Mouse (Mus musculus): ENCODE measurements around the gene Reps2. TPM values are rescaled to one million over a fixed set of nuclear protein-coding genes. Genes with fewer than 3 reads are reported as not detected.

Reps2 gene
- total and polyA plus RNA-seq, 3 experiments, result 2.2 to 2.8 TPM; not detected in 1

GRCm38 (mm10) chrX:162427698-162428097 is 215.8 kb downstream of the Reps2 start:
- Histone ChIP-seq H3K4me3 (ENCODE audit: control insufficient read depth in 1 of 2, insufficient read depth in 1 of 2, low read depth in 2 of 2, low read length in 2 of 2) (no peak overlapping the region), H3K4me1 (ENCODE audit: control insufficient read depth in 1 of 2, insufficient read depth in 2 of 2, low read length in 2 of 2) (no peaks in the 10 kb centered on the region), H3K36me3 (ENCODE audit: control insufficient read depth in 1 of 2, insufficient read depth in 2 of 2, low read length in 2 of 2) (peaks cover 0 to 3% of the 10 kb centered on the region in 2 experiments; a peak in 1 of 4 replicates), H3K27me3 (ENCODE audit: control insufficient read depth in 1 of 2, insufficient read depth in 2 of 2, low read length in 2 of 2) (no peaks in the 10 kb centered on the region), H3K27ac (ENCODE audit: control insufficient read depth, low read depth, low read length) (no peak overlapping the region), H3K79me2 (ENCODE audit: control insufficient read depth, insufficient read depth, low read length, poor library complexity) (no peaks in the 10 kb centered on the region), H3K9me3 (replicated peaks; ENCODE audit: insufficient read depth, low read length) (no peaks in the 10 kb centered on the region), H3K9ac (ENCODE audit: control insufficient read depth, low read depth, low read length, poor library complexity, severe bottlenecking) (no peak overlapping the region)
- DNase-seq (ENCODE audit: low read depth, low spot score), result no peak
- no peak for TF ChIP-seq MXI1 (IDR thresholded peaks at IDR 0.05; ENCODE audit: low read depth, low read length)
- no peak for TF ChIP-seq HCFC1 (IDR thresholded peaks at IDR 0.05; ENCODE audit: low read depth, low read length)
- no peak for TF ChIP-seq E2F4 (IDR thresholded peaks at IDR 0.05; ENCODE audit: borderline replicate concordance, low read depth, low read length)
- no peak for TF ChIP-seq MEF2A (IDR thresholded peaks at IDR 0.05; ENCODE audit: extremely low read depth, insufficient replicate concordance, low read depth, low read length, poor library complexity, severe bottlenecking)
- TF ChIP-seq ZC3H11A (IDR thresholded peaks at IDR 0.05; ENCODE audit: low read depth, low read length), result no peak
- TF ChIP-seq ZKSCAN1 (IDR thresholded peaks at IDR 0.05; ENCODE audit: low read depth, low read length), result no peak
- TF ChIP-seq CHD1 (IDR thresholded peaks at IDR 0.05; ENCODE audit: low read depth, low read length), result no peak
- TF ChIP-seq MAX (IDR thresholded peaks at IDR 0.05; ENCODE audit: low read length), result no peak
- no peak for TF ChIP-seq ELF1 (IDR thresholded peaks at IDR 0.05; ENCODE audit: low read depth, low read length)
- TF ChIP-seq MAFK (IDR thresholded peaks at IDR 0.05; ENCODE audit: borderline replicate concordance, low read depth, low read length), result no peak
- TF ChIP-seq NELFE (IDR thresholded peaks at IDR 0.05; ENCODE audit: low read depth, low read length), result no peak
- no peak for TF ChIP-seq RCOR1 (IDR thresholded peaks at IDR 0.05; ENCODE audit: low read depth, low read length)

- Histone ChIP-seq H3K9ac (ENCODE audit: control insufficient read depth, low read depth, low read length, poor library complexity, severe bottlenecking) (no peak overlapping the region), H3K36me3 (ENCODE audit: control insufficient read depth in 1 of 2, insufficient read depth in 2 of 2, low read length in 2 of 2) (peaks cover 0 to 4% of the 10 kb centered on the region in 2 experiments; a peak in 1 of 4 replicates), H3K4me1 (ENCODE audit: control insufficient read depth in 1 of 2, insufficient read depth in 2 of 2, low read length in 2 of 2) (peaks cover 0 to 2% of the 10 kb centered on the region in 2 experiments; a peak in 1 of 4 replicates), H3K27me3 (ENCODE audit: control insufficient read depth in 1 of 2, insufficient read depth in 2 of 2, low read length in 2 of 2) (no peaks in the 10 kb centered on the region), H3K79me2 (ENCODE audit: control insufficient read depth, insufficient read depth, low read length, poor library complexity) (no peaks in the 10 kb centered on the region), H3K9me3 (replicated peaks; ENCODE audit: insufficient read depth, low read length) (no peaks in the 10 kb centered on the region), H3K27ac (ENCODE audit: control insufficient read depth, low read depth, low read length) (no peak overlapping the region), H3K4me3 (ENCODE audit: control insufficient read depth in 1 of 2, insufficient read depth in 1 of 2, low read depth in 2 of 2, low read length in 2 of 2) (no peak overlapping the region)
- TF ChIP-seq TAL1 (IDR thresholded peaks at IDR 0.05; ENCODE audit: low read length) (peak; percentile 63), MXI1 (IDR thresholded peaks at IDR 0.05; ENCODE audit: low read depth, low read length) (no peak), EP300 (IDR thresholded peaks at IDR 0.05; ENCODE audit: low read depth in 1 of 2, low read length in 2 of 2) (peak; percentile 45 to 66; a peak in 2 of 4 replicates), KAT2A (conservative IDR thresholded peaks at IDR 0.05; ENCODE audit: low read depth, low read length) (no peak), ZNF384 (IDR thresholded peaks at IDR 0.05; ENCODE audit: low read depth, low read length) (peak; percentile 55; the same call in 1 of the 2 replicates), GATA1 (IDR thresholded peaks at IDR 0.05; ENCODE audit: low read depth, low read length) (peak; percentile 68), USF1 (IDR thresholded peaks at IDR 0.05; ENCODE audit: low read depth, low read length) (no peak)
- peak; percentile 77 for DNase-seq (ENCODE audit: low read depth, low spot score)
Measured at GRCm38 (mm10) chrX:162419431-162419830, 224.0 kb downstream of the Reps2 start.
